Mouse (Mus musculus) right cerebral cortex, postnatal 25 days (tissue): ENCODE data around the gene Elavl3.
A peak's percentile ranks its signal among the peaks of the same experiment; 100 is the strongest.
"Not testable (repeated sequence)": the region's sequence is repeated elsewhere in the genome, so short reads cannot be mapped to it uniquely, and the experiment has no call there.

Experiments
- DNase-seq: peaks from one replicate; pipeline ENCODE4 v3.0.0; 2022

Gene Elavl3

DNA sequence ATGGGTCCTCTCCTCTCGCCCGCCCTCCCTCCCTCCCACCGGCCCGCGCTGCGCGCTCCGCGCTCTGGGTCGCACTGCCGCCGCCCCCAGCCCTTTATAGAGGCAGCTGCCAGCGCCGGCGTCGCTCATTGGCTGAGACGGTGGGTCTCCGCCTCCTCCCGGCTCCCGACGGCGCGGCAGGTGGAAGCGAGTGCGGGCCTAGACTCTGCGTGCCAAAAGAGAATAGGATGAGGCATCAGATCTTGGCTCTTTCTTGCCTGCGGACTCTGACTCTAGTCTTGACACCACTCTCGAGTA is at the start of gene Elavl3:
Elavl3 (minus strand) TSS at position 66 of the 297 bp plus-strand sequence.
- peak; percentile 87 for DNase-seq

DNA sequence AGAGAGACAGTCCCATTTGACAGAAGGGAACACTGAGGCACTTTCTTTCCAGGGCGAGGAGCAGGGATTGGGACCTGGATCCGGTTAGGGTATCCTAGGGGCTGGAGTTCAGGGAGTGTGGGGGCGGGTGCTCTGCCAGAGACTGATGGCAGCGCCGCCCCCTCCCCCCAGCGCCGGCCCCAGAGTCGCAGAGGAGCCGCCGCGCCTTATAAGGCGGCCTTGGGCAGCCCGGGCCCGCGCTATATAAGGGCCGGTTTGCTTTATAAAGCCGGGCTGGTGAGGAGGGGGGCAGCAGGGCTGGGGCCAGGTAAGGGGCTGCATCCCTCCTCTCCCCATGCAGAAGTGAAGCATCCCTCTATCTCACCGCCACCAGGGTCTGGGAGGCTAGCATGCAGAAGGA is 48.1 kb upstream of the Elavl3 start:
- DNase-seq: no peak

DNA sequence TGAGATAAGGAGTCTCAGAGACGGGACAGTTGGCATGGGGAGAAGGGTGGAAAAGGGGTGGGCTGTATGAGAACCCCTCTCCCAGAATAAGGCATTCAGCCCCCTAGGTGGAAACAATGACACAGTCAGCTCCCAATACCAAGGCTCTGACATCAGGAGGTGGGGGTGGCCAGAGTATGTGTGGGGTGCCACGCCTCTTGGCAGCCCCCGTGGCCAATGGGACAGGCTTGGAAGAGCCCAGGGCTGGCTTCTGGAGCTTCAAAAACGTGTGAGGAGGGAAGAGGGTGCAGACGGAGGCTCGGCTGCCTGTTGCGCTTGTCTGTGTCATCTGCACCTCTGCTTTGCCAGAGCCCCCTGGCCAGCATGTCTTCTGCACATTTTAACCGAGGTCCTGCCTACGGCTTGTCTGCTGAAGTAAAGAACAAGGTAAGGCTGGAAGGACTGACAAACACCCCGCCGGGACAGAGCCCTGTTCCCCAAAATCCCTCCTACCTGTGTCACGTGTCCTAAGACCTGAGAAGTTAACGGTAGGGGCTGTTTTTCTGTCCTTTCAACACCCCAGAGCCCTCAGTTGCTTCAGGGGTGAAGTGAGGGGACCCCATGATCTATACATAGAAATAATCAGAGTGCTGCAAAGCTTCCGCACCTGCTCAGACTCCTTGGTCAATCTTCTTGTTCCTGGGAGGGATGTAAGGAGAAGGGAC is 47.3 kb upstream of the Elavl3 start, which contains the start of gene Cnn1:
Cnn1 (plus strand) TSS at position 224 of the 704 bp plus-strand sequence.
- DNase-seq: no peak

DNA sequence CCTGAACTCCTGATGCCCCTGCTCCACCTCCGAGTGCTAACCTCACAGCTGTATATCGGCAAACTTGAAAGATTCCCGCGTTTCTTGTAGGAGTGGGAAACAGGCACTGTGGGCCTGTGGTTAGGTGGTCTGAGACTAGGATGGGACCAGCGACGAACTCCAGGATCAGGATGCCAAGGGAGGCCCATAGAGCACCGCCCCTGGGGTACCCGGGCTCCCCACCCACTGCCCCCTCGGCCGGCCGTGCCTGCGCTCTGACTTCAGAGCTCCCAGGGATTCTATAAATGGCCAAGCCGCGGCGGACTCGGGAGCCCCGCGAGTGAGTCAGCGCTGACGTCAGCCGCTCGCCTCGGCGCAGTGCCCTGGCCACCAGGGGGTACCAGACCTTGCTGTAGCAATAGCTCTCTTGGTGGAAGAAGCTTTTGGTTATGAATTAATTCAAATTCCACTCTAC is 44.1 kb upstream of the Elavl3 start:
- peak; percentile 68 for DNase-seq

DNA sequence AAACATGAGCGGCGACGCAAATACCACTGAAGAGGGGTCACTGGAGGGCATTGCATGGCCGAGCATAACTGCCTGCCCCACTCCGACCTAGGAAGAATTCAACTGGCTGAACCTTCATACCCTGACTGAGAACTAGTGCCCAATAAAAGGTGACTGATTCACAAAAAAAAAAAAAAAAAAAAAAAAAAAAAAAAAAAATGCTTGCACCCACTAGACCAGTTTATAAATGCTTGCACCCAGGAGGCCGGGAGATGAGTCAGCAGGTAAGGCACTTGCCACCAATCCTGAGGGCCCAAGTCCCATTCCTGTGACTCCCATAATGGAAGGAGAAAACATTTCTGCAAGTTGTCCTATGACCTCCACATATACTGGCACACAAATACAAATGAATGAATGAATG is 40.9 kb upstream of the Elavl3 start:
- DNase-seq: no peak

DNA sequence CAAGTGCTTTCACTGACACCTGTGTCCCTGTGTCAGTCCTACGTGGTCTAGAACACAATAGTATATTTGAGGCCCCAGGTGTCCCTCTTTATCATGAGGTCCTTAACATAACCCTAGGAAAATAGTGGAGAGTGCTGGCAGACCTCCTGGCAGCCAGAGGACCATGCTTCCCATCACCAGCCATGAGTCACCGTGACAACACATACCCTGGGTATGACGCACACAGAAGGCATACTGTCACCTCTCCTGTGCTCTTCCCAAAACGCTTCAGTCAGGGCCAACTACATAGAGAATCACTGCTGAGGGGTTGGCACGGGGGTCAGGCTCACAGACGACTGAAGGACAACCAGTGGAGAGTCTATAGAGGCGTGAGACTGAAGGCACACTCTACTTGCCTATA is 38.2 kb upstream of the Elavl3 start:
- DNase-seq: no peak

DNA sequence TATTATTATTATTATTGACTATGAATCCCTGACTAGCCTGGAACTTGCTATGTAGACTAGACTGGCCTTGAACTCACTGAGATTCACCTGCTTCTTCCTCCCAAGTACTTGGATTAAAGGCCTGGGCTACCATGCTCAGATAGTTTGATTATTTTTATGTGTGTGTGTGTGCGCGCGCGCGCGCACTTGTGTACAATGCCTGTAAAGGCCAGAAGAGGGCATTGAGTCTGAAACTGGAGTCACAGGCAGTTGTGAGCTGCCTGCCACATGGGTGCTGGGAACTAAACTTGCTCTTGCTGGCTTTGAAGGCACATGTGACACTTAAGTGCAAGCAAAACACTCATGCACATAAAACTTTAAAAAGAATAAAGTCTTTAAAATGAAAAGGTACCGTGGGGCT is 37.5 kb upstream of the Elavl3 start:
- no peak for DNase-seq

DNA sequence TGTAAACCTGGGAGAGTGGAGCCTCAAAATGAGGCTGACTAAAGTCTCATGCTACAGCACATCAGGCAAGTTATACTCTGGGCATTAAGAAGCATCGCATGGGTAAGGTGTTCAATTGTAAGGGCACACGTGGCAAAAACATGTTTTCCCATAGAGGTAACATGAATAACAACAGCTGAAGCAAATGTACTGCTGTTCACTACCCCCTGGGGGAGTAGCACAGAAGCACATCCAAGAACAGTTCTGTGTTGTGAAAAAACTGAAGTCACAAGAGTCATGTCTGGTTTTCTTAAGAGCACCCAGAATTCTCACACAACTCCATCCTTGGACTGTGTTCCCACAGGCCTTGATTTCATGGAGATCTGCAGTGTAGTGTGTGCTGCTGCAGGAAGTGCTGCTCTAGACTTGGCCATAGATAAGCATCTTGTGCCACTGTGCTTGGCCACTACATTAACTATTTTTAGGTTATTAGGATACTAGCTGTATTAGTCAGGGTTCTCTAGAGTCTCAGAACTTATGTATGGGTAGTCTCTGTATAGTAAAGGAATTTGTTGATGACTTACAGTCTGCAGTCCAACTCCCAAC is 35.3 kb upstream of the Elavl3 start:
- DNase-seq: no peak

DNA sequence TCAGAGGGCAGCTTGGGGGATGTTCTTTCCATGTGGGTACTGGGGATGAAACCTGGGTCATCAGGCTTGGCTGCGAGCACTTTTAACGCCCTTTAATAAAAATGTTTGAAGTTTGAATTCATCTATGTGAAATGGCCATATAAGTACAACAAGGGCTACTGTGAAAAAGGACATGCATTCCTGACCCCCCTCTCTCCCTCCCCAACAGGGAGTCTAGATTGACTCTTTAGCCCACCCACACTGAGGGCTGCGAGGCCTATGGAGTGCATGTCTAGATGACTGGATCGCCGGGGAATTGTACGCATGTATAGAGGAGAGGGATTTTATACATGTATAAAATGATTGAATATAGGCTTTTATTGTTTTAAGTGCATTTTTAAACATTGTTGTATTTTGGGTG is 34.2 kb upstream of the Elavl3 start:
- no peak for DNase-seq

DNA sequence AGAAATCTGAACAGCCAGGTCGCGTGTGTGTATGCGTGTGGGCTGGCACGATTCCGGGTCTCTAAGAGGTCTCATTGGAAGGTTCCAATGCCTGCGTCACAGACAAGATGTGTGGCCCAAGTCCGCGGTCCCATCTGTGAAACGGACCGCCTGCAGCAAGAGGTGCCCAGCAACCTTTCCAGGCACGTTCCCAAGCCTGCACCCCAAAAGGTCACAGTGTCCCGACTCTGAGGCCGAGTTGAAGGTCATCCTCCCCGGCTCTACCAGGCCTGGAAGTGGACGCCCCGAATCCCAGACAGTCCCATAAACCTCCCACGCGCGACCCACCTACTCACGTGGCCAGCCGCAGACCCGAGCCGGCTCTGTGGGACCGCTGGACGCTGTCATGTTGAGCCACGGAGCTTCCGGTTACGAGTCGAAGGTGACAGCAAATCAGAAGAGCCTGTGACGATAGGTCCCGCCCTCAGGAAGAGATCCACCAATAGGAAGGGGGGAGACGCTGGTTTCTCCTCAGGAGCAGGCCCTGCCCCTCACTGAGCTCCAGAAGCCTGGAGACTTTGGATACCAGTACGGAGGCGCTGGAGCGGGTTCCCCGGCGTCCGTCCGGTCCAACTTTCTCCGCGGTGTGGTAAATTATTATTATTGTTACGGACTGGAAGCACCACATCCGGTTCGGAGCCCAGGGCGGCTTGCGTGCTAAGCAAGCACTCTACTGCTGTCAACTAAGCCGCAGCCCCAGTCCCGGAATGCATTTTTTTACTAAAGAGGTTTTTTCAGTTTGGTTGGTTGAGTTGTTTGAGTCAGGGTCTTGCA is 33.4 kb upstream of the Elavl3 start, which contains the start of gene Ecsit:
Ecsit (minus strand) TSS at position 417 of the 813 bp plus-strand sequence.
- DNase-seq: peak; percentile 95

DNA sequence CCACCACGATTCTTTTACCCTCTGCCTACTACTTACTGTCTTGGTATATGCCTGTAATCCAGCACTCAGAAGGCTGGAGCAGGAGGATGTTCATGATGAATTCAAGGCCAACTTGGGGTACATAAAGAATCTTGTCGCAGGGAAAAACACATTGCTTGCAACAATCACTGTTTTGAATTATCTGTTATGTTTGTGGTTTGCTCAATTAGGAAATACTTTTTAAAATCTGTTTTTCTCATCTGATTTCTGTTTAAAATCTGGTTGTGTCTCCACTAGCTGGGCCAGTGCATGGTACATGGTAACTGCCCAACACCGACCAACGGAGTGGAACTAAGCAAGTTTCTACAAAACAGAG is 32.8 kb upstream of the Elavl3 start:
- no peak for DNase-seq

DNA sequence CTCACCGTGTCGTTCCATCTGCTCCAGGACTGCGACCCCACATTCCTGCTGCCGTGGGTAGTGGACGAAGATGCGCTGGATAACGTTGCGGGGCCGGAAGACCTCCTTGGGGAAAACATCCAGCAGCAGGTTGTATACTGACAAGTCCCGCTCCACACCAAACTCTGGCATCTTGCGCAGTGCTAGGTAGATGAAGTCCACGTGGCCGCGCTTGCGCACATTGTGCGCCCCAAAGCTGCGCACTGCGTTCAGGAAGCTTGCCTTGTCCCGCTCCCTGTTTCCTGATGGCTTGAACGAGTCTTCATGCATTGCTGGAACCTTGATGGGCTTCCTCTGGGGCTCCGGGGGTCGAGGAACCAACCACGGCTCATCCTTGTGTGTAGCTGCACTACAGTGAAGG is 24.4 kb upstream of the Elavl3 start:
- DNase-seq: no peak

DNA sequence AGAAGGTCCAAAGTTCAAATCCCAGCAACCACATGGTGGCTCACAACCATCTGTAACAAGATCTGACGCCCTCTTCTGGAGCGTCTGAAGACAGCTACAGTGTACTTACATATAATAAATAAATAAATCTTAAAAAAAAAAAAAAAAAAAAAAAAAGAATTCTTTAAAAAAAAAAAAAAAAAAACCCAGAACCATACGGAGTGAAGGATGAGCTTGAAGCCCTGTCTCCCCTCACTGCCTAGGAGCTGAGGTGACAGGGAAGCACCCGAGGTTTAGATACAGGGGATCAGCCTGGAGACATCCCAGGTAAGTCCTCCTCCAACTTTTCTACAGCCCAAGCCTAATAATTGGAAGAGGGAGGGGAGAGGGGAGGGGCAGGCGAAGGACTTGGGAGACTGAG is 24.0 kb upstream of the Elavl3 start:
- not testable (repeated sequence) for DNase-seq

DNA sequence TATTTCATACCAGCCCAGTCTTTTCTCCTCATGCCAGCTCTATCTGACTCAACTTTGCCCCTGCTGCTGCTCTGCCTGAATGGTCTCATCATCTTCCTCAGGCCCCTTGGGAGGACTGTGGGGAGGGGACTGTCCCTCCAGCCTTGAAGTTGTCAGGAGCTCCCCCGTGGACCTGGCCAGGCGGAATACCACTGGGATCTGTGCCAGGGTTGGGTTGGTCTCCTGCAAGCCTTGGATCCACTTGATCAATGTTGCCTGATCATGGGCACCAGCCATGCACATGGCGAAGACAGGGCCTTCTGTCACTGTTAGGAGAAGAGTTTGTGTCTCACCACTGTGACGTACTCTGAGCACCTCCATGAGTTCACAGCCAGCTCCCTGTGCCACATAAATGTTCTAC is 20.5 kb upstream of the Elavl3 start:
- DNase-seq: no peak

DNA sequence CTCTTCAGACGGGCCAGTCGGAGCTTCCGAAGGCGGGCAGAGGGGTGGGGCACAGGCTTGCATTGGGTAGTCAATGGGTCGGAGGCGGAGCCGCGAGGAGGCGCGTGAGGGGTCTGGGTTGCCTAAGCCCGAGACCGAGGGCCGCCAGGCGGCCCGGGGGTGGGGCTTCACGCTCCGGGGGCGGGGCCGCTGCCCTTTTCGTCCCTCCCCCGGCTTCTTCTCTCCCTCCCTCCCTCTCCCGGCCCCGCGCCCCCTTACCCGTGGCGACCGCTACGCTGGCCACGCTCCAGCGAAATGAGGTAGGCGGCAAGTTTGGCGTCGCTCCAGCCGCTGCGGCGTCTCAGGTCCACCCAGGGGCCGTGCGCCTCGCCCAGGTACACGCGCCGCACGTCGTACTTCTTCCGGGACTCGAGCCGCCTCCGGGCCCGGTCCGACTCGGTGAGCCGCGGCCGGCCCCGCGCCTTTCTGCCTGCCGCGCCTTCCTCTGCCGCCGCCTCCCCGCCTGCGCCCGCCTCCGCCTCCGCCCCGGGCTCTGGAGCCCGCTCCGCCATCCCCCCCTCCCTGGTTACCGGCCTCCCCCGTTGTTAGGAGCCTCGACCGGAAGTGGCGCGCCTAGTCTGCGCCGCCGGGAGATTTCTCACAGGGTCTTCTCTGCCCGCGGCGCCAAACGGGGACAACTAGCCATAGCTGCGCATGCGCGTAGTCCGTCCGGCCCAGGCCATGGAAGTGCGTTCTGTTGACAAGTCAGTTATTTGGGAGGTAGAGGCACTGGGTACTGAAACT is 19.2 kb upstream of the Elavl3 start, which contains the start of the genes Gm49318 and Zfp653:
Gm49318 (minus strand) TSS at position 469 of the 783 bp plus-strand sequence.
Zfp653 (minus strand) TSS at position 586 of the 783 bp plus-strand sequence.
- peak; percentile 97 for DNase-seq

DNA sequence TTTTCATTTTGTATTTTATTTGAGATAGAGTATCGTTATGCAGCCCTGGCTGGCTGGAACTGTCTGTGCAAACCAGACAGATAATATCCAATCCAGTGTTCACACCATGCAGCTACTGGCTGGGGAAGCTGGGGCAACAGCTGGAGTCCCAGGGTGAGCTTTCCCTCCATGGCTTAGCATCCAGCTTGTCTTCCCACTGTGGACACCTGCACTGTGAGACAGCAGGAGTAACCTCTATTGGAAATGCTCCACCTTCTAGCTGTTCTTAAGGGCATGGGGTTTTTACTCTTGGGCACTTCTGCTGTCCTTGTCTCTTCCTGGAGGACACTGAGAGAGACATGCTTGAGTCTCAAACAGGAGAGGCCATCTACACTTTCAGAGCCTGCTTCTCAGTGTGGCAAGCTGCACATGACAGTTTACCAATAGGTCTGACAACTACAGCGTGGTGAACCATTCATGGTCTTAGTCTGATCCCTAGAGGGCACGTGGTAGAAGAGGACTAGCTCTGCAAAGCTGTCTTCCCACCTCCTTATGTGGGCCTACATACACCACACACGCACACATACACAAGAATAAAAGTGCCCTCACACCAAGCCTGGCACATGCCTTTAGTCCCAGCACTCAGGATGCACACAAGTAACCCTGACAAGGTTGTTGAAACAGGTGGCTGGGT is 18.2 kb upstream of the Elavl3 start:
- no peak for DNase-seq

DNA sequence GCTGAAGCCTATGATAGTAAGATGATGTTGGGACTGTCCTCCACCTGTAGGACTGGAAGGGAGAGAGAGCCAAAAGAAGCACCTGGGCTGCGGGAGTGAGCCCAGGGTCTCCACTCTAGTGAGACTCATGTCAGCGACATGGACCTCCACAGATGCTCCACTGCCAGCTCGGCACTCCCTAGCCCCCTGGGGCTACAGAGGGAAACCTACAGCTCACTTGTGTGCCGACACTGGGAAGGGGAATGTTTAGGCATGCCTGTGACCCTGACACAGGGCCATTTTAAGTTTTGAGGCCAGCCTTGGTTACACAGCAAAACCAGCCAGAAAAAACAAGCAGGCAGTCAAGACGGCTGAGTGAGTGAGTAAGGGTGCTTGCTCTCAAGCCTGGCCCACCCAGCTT is 15.4 kb upstream of the Elavl3 start:
- DNase-seq: no peak

DNA sequence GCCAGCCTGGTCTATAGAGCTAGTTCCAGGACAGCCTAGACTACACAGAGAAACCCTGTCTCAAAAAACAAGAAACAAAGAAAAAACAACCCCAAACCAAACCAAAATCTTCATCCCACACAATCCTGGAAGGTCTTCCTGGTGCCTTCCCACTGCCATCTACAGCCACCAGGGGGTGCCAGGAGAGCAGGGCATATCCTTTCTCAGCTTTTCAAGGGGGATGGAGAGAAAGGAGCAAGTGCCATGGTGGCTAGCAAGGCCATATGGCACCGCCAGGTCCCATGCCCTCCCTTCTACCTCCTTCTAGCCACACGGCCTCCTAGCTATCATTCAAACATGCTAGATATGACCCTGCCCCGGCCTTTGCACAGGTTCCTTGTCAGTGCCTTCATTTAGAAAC is 14.6 kb upstream of the Elavl3 start:
- DNase-seq: no peak

DNA sequence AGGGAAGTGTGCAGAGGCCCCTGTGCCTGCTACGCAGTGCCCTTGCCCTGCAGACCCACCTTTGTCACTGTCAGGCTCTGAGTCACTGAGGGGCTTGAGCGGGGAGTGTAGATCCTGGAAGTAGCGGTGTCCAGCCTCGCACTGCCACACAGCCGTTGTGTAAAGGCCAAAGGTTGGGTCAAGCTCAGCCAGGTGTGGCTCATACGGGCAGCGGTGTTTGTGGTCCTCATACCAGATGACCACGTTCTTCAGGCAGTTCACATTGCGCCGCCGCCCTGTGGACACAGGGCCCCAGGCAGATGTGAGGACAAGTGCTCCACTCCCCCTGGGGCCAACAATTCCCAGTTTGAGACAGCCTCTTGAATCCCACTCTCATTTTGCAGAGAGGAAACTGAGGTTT is 13.8 kb upstream of the Elavl3 start:
- no peak for DNase-seq

DNA sequence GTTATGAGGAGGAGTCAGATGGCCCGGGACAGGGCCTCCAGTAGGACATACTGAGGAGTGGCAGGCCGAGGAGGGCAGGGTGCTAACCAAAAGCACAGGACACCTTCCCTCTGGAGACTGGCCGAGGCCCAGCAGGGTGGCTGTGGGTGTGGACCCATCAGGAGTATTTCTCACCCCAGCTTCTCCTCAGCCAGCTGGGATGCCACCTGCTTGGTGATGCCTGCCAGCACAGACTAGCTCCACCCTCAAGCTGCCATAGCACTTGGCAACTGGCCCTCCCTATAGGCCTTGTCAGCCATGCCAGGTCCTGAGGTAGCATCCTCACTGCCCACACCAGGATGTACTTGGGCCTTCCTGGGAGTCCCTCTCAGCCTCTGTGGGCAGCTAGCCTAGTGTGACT is 12.5 kb upstream of the Elavl3 start:
- DNase-seq: peak; percentile 26

DNA sequence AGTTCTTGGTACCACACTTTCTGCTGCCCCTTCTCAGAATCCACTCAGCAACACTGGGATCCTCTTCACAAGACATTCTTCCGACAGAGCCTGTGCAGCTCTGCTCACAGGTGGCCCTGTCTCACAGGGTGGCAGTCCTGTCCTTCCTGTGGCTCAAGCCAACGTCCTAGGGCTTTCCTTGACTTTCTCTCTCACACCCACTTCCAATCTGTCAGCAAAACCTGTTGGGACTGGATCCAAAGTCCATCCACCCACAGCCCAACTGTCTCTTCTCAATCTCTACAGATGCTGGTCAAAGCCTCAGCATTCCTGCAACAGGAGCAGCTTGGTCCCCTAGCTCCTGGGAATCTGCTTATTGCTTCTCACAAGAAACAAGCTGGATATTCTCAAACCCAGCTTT is 9.5 kb upstream of the Elavl3 start:
- DNase-seq: peak; percentile 58

DNA sequence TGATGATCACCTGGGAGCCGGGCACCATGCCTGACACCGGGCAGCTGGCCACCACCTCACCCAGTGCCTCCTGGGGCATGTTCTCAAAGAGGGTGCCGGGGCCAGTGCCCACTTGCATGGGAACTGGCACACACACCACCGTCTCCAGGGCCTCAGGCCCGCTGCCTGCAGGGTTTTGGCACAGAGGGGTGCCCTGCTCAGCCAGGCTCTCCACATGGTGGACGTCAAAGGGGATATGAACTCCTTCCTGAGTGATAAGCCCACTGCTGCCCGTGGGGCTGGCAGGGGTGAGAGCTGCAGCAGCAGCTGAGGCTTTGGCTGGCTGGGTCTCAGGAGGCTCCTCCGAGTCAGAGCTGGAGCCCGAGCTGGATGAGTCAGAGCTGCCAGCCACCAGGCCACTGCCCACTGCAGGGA is 6.2 kb upstream of the Elavl3 start:
- peak; percentile 14 for DNase-seq
